Mouse (Mus musculus): ENCODE data around the gene Pla2g2f. TPM values are rescaled to one million over a fixed set of nuclear protein-coding genes. Genes with fewer than 3 reads are reported as not detected.
A peak's percentile ranks its signal among the peaks of the same experiment; 100 is the strongest.

Pla2g2f gene
- polyA plus RNA-seq, 1 experiment from 2014 or later: not detected

DNA sequence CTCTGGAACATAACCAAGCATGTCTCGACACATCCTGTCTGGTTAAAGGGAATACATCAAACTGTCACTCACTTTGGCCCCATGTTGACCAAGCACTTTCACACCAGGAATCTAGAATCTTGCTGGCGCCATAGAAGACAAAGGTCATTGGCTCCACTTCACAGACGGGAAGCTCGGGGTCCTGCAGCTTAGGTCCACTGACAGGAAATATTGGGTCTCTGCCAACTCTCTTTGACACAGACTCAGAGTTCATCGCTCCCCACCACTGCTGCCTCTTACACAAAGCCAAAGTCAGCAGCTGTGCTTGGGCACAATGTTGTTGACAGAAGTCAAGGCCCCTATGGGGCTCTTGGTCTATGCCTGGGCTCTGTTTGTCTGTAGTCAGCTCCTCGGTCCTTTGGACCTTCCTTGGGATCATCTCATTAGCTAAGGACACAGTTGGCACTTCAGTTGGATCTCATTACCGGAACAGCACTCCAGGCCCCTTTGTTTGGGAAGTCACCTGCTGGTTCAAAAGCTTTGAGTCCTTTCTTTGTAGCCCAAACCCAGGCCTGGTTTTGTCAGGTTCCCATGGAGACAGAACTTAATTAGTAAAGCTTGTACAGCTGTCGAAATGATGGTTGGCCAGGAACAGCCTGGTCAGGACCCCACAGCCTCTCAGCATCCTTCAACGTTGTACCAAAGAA, 28.3 kb downstream of the Pla2g2f start:
- Histone ChIP-seq H3K9ac (replicated peaks; ENCODE audit: low read depth, low read length) (no peak overlapping the region), H3K36me3 (ENCODE audit: control insufficient read depth, insufficient read depth, low read length) (no peaks in the 10 kb centered on the region), H3K4me2 (ENCODE audit: low read depth, low read length) (no peak overlapping the region), H3K4me3 (ENCODE audit: low read depth, low read length) (no peak overlapping the region), H3K9me3 (ENCODE audit: control insufficient read depth, low read length) (no peaks in the 10 kb centered on the region), H3K4me1 (ENCODE audit: control insufficient read depth, insufficient read depth, low read length) (peaks cover 13% of the 10 kb centered on the region), H3K27ac (ENCODE audit: low read depth, low read length) (no peak overlapping the region), H3K27me3 (ENCODE audit: control insufficient read depth, insufficient read depth, low read length) (no peaks in the 10 kb centered on the region)
- 31% methylated on average over 9 of the region's 9 CpGs for WGBS
- ATAC-seq (ENCODE audit: low read depth): no peak

DNA sequence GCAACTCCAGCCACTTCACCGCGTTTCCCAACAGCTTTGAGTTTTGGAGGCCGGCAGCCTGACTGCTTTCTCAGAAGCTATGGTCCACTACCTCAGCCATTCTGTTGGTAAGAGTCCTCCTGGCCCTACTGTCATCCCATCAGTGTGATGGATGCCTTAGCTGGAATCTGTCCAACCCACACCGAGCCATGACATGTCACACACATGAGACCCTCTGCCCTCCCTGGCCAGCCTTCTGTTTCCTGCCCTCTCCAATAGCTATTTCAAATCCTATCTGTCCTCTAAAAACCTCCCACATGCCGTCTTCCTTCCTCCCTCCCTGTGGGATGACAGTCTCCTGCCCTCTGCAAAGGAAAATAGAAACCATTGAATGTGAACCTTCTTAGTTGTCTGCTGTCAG, 31.7 kb downstream of the Pla2g2f start:
- no peak overlapping the region for H3K9ac ChIP-seq (replicated peaks; ENCODE audit: low read depth, low read length)
- no peaks in the 10 kb centered on the region for H3K27me3 ChIP-seq (ENCODE audit: control insufficient read depth, insufficient read depth, low read length)
- H3K4me1 ChIP-seq (ENCODE audit: control insufficient read depth, insufficient read depth, low read length): peaks cover 15% of the 10 kb centered on the region
- H3K9me3 ChIP-seq (ENCODE audit: control insufficient read depth, low read length): no peaks in the 10 kb centered on the region
- no peak overlapping the region for H3K4me3 ChIP-seq (ENCODE audit: low read depth, low read length)
- WGBS: 70% methylated on average over 5 of the region's 5 CpGs
- no peaks in the 10 kb centered on the region for H3K36me3 ChIP-seq (ENCODE audit: control insufficient read depth, insufficient read depth, low read length)
- peak overlapping the region; percentile 55 for H3K4me2 ChIP-seq (ENCODE audit: low read depth, low read length)
- H3K27ac ChIP-seq (ENCODE audit: low read depth, low read length): no peak overlapping the region
- no peak for ATAC-seq (ENCODE audit: low read depth)

DNA sequence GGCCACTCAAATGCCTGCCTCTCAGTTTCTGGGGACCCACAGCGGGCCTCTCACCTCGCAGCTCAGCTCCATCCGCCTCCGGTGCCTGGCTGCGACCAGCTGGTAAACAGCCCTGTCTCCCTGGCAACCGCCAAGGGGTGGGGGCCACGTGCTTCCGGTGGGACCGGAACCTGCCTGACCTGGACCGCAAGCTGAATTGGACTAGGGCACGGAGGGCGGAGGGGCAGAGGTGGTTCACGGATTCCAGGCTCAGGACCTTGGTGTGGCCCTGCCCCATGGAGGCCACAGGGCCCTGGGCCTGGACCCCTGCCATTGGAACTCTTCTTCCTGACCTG, 32.3 kb downstream of the Pla2g2f start:
- Histone ChIP-seq H3K4me1 (ENCODE audit: control insufficient read depth, insufficient read depth, low read length) (peaks cover 15% of the 10 kb centered on the region), H3K4me3 (ENCODE audit: low read depth, low read length) (peak overlapping the region; percentile 24), H3K27ac (ENCODE audit: low read depth, low read length) (peak overlapping the region; percentile 48; the same call in 1 of the 2 replicates), H3K9me3 (ENCODE audit: control insufficient read depth, low read length) (no peaks in the 10 kb centered on the region), H3K27me3 (ENCODE audit: control insufficient read depth, insufficient read depth, low read length) (no peaks in the 10 kb centered on the region), H3K36me3 (ENCODE audit: control insufficient read depth, insufficient read depth, low read length) (no peaks in the 10 kb centered on the region), H3K9ac (replicated peaks; ENCODE audit: low read depth, low read length) (peak overlapping the region; percentile 60), H3K4me2 (ENCODE audit: low read depth, low read length) (peak overlapping the region; percentile 55)
- 4% methylated on average over 13 of the region's 13 CpGs for WGBS
- ATAC-seq (ENCODE audit: low read depth): peak; percentile 71

DNA sequence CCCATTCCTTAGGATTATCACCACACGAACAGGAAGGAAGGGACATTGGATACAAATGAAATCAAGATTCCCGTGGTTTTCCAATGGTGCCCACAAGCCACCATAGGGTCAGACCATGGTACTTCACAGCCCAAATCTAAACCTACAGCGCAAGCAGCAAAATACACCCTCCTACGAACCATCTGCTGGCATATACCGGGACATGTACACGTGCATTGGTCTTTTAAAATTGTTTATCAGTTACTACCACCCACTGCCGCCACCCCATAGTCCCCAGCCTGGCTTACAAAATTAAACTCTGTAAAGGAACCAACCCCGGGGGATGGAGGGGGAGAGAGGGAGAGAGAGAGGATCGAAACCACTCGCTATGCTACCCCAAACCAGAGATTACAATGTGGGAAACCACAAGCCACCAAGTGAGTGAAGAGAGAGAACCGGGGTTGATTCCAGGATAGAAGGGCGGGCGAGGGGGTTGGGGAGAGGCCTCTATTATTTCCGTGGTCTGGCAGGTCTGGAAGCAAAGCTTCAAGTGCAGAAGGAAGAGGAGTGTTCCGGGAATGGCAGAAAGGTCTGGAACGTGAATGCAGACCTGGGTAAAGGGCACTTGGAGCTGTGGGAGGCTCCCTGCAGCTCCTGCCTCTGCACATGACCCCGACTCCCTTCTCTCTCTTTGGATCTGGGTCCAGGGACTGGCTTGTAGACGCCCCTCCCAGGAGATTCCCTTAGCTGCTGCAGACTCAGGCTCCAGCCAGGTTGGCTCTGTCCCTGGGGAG, 32.9 kb downstream of the Pla2g2f start, which contains the start of gene Pla2g2c:
Gene Pla2g2c (plus strand): TSS at position 439 of the 773 bp plus-strand sequence.
- H3K36me3 ChIP-seq (ENCODE audit: control insufficient read depth, insufficient read depth, low read length): no peaks in the 10 kb centered on the region
- peak within 1 kb of the TSS; percentile 55 for H3K4me2 ChIP-seq (ENCODE audit: low read depth, low read length)
- no peak for ATAC-seq (ENCODE audit: low read depth)
- H3K27me3 ChIP-seq (ENCODE audit: control insufficient read depth, insufficient read depth, low read length): no peaks in the 10 kb centered on the region
- peaks cover 15% of the 10 kb centered on the region for H3K4me1 ChIP-seq (ENCODE audit: control insufficient read depth, insufficient read depth, low read length)
- H3K9ac ChIP-seq (replicated peaks; ENCODE audit: low read depth, low read length): peak within 1 kb of the TSS; percentile 60
- H3K27ac ChIP-seq (ENCODE audit: low read depth, low read length): peak within 1 kb of the TSS; percentile 48; the same call in 1 of the 2 replicates
- H3K9me3 ChIP-seq (ENCODE audit: control insufficient read depth, low read length): no peaks in the 10 kb centered on the region
- 59% methylated on average over 18 of the region's 18 CpGs for WGBS
- peak within 1 kb of the TSS; percentile 24 for H3K4me3 ChIP-seq (ENCODE audit: low read depth, low read length)

DNA sequence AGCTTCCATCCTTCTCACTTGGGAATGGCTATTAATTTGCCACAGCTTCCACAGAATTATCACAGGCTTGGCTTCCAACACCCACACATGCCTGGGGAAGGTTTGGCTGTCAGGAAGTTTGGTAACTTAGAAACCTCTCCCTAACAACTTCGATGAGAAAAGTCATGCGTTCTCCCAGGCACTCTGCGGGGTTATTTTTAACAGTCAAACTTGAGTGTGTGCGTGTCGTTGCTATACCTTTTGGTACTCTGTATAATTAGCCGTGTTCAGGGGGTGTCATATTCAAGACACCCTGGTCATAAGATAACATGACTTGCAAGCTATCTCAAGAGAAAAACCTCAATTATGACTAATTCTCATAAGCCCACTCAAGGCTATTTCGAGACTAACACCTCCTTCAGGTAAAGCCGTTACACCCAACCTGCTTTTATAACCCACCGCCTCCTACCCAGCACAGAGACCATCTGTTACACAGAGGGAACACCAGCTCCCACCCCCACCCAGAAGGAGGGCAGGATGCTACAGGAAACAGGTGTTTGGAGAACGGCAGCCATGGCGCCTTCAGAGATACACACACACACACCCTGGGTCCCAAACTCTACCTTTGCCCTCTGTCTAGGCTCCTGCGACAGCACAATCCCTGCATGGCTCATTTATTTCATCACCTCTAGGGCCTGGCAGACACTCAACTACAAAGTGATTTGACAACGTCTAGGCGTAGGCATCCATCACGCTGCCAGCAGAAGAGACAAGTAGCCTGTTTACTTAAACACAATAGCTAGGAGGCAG, 33.7 kb downstream of the Pla2g2f start:
- Histone ChIP-seq H3K4me2 (ENCODE audit: low read depth, low read length) (no peak overlapping the region), H3K9me3 (ENCODE audit: control insufficient read depth, low read length) (no peaks in the 10 kb centered on the region), H3K9ac (replicated peaks; ENCODE audit: low read depth, low read length) (no peak overlapping the region), H3K36me3 (ENCODE audit: control insufficient read depth, insufficient read depth, low read length) (no peaks in the 10 kb centered on the region), H3K27ac (ENCODE audit: low read depth, low read length) (no peak overlapping the region), H3K4me1 (ENCODE audit: control insufficient read depth, insufficient read depth, low read length) (peaks cover 15% of the 10 kb centered on the region), H3K4me3 (ENCODE audit: low read depth, low read length) (no peak overlapping the region), H3K27me3 (ENCODE audit: control insufficient read depth, insufficient read depth, low read length) (no peaks in the 10 kb centered on the region)
- ATAC-seq (ENCODE audit: low read depth): no peak
- WGBS: 66% methylated on average over 15 of the region's 15 CpGs

DNA sequence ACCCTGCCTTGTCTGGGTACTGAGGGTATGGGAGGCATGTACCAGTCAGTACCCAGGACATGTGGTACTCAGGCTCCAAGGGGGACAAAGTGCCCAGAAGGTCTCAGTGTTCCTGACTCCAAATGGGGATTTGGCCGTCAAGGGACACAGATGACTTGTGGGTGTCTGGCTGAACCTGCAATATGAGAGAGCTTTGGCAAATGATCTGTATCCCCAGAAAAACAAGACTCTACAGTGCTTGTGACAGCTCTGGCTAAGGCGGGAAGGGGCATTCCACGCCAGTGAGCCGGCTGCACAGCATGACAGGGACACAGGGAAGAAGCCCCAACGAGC, 38.2 kb downstream of the Pla2g2f start:
- no peaks in the 10 kb centered on the region for H3K27me3 ChIP-seq (ENCODE audit: control insufficient read depth, insufficient read depth, low read length)
- no peak overlapping the region for H3K9ac ChIP-seq (replicated peaks; ENCODE audit: low read depth, low read length)
- no peaks in the 10 kb centered on the region for H3K36me3 ChIP-seq (ENCODE audit: control insufficient read depth, insufficient read depth, low read length)
- H3K4me1 ChIP-seq (ENCODE audit: control insufficient read depth, insufficient read depth, low read length): peaks cover 3% of the 10 kb centered on the region; the same call in 1 of the 2 replicates
- 88% methylated on average over 5 of the region's 5 CpGs for WGBS
- no peak for ATAC-seq (ENCODE audit: low read depth)
- no peaks in the 10 kb centered on the region for H3K9me3 ChIP-seq (ENCODE audit: control insufficient read depth, low read length)
- no peak overlapping the region for H3K27ac ChIP-seq (ENCODE audit: low read depth, low read length)
- H3K4me2 ChIP-seq (ENCODE audit: low read depth, low read length): no peak overlapping the region
- H3K4me3 ChIP-seq (ENCODE audit: low read depth, low read length): no peak overlapping the region

DNA sequence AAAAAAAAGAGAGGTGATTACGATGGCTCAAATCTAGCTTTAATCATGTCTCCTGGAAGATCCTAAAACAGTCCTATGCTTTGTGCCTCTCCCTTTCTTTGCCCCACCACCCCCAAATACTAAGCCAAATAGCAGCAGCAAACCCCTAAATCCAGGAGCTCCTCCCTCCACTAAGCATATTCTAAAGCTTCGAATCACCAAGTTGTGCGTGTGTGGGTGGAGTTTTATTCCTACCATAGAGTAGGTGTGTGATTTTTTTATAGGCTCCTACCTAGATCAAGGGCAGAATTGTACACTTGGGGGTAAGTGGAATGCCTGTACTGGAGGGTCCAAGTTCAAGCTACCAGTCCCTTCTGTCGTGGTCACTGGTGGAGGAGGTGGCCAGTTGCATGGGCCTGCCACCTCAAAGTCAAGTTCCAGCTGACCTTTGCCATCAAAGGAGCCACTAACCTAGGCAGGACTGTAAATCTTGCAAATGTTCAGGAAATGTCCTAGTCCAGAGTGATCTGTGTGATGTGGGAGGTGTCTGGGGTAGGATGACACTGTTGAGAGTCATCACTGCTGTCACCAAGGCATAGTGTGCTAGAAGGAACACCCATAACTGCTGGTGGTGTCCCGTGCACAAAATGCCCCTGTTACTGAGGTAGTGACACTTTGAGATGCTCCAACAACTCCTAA, 38.7 kb downstream of the Pla2g2f start:
- Histone ChIP-seq H3K4me2 (ENCODE audit: low read depth, low read length) (no peak overlapping the region), H3K9ac (replicated peaks; ENCODE audit: low read depth, low read length) (no peak overlapping the region), H3K36me3 (ENCODE audit: control insufficient read depth, insufficient read depth, low read length) (no peaks in the 10 kb centered on the region), H3K4me3 (ENCODE audit: low read depth, low read length) (no peak overlapping the region), H3K9me3 (ENCODE audit: control insufficient read depth, low read length) (no peaks in the 10 kb centered on the region), H3K27ac (ENCODE audit: low read depth, low read length) (no peak overlapping the region), H3K27me3 (ENCODE audit: control insufficient read depth, insufficient read depth, low read length) (no peaks in the 10 kb centered on the region), H3K4me1 (ENCODE audit: control insufficient read depth, insufficient read depth, low read length) (no peaks in the 10 kb centered on the region)
- no peak for ATAC-seq (ENCODE audit: low read depth)
- 77% methylated on average over 5 of the region's 5 CpGs for WGBS

DNA sequence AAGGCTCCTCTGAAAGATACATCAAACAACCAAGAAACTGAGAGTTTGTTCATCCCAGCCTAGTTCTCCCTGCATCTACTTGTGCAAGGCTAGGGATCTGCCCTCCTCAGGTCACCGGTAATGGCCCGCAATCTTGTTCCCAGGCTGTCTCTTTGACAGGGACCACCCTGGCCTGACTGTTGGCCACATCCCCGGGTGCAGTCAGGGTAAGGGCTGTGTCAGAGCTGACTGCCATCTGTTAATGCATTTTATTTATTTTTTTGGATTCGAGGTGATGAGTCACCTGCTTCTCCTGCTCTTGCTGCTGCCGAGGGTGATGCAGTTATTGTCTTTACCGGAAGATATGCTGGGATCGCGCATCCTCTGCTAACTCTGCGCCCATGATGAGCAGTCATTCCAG, 40.7 kb downstream of the Pla2g2f start:
- Histone ChIP-seq H3K9ac (replicated peaks; ENCODE audit: low read depth, low read length) (no peak overlapping the region), H3K36me3 (ENCODE audit: control insufficient read depth, insufficient read depth, low read length) (no peaks in the 10 kb centered on the region), H3K4me2 (ENCODE audit: low read depth, low read length) (no peak overlapping the region), H3K4me1 (ENCODE audit: control insufficient read depth, insufficient read depth, low read length) (no peaks in the 10 kb centered on the region), H3K4me3 (ENCODE audit: low read depth, low read length) (no peak overlapping the region), H3K27ac (ENCODE audit: low read depth, low read length) (no peak overlapping the region), H3K27me3 (ENCODE audit: control insufficient read depth, insufficient read depth, low read length) (no peaks in the 10 kb centered on the region), H3K9me3 (ENCODE audit: control insufficient read depth, low read length) (no peaks in the 10 kb centered on the region)
- 87% methylated on average over 9 of the region's 9 CpGs for WGBS
- no peak for ATAC-seq (ENCODE audit: low read depth)
